Mouse (Mus musculus) layer of hippocampus, adult 9-10 months (tissue): ENCODE measurements at regions not wholly inside any gene's neighbourhood (a gene's known extent, or its start where the extent isn't known, plus 50 kb on each side); places are given as distances from the start of the nearest gene placed in this dataset.

ENCODE experiments used
- DNase-seq: peaks from one replicate; pipeline ENCODE4 v3.0.0; 2022; ENCODE audit warnings: low spot score

DNA sequence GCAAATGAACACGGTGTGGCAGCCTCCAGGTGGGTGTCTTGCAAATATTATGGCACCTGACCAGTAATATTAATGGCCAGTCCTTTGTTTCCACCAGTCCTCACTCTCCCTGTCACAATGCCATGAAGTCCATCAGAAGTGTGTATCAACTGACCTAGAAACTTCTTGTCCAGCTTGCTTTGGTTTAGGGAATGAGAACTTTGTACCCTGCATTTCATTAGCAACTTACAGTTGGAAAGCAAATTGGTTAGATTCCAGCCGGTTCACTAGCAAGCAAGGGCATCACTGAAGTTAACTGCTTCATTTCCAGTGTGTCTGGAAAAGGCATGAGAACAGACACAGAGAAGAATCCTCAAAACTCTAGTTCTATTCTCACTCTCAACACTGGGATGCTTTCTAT lies 178.1 kb upstream of the Lyplal1 start:
- no peak for DNase-seq

- DNase-seq, result no peak
Observed at GRCm38 (mm10) chr1:186294635-186295034, 177.5 kb upstream of the Lyplal1 start.

DNA sequence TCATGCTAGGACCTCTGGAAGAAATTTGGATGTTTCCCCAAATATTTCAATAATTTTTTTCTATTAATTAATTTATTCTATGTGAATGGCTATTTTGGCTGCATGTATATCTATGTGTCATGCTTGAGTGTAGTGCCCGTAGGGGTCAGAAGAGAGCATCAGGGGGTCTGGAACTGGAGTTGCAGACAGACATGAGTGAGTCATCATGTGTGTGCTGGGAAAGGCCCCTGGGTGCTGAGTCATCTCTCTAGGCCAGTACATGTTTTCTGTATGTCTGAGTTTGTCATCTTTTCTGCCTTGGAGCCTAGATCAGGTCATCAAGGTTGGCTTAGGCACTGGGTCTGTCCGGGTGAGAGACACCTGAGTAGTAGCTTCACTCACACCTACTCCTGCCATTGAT lies 172.0 kb upstream of the Lyplal1 start:
- no peak for DNase-seq

- DNase-seq, result no peak
Observed at GRCm38 (mm10) chr1:186287831-186288230, 170.7 kb upstream of the Lyplal1 start.

GRCm38 (mm10) chr1:186286401-186286800 lies 169.3 kb upstream of the Lyplal1 start:
- DNase-seq, result no peak

DNA sequence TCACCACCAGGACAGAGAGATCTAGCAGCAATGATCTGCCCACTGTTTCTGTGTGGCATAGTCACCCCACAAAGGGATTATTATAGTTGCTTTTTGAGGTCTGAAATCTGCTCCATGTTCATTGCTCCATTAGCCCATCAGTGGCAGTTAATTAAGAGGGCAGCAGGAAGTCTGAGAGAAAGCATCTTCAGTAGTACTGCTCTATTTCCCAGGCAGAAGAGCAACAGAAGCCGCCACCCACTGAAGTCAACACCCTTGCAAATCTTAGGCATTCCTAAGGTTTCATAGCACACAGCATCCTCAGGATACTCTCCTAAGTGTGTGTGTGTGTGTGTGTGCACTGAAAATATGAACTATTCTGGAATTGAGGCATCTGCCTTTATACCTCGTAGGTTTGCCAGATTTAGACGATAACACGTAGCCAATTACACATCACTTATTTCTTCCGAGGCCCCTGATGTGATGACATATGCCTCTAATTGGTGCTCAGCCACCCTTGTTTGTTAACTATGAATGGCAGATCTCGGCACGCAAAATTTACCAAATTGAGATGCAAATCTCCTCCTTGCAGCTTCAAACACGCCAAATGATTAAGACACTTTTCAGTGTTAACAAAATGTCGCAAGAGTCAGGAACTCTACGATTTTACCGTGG lies 161.0 kb upstream of the Lyplal1 start:
- no peak for DNase-seq

GRCm38 (mm10) chr1:186271436-186271835 lies 154.3 kb upstream of the Lyplal1 start:
- no peak for DNase-seq

- no peak for DNase-seq
Observed at GRCm38 (mm10) chr1:186267317-186267716, 150.2 kb upstream of the Lyplal1 start.

DNA sequence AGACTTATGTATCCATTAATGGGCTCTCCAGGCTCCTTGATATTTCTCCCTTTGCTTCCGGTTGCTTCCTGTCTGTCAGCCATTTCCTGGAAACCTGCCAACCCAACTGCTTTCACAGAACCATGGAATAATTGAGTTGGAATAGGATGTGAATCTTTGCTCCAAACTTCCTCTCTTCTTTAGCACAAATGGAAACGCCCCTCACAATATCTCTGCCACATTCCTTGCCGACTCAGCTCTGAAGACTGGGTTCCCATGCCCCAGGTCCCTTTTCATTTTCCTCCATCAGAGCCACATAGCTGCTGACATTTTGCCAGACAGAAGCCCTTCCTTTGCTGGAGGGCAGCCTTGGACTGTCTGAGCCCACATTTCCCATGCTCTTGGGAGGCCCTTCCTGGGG lies 147.5 kb upstream of the Lyplal1 start:
- DNase-seq, result no peak

DNA sequence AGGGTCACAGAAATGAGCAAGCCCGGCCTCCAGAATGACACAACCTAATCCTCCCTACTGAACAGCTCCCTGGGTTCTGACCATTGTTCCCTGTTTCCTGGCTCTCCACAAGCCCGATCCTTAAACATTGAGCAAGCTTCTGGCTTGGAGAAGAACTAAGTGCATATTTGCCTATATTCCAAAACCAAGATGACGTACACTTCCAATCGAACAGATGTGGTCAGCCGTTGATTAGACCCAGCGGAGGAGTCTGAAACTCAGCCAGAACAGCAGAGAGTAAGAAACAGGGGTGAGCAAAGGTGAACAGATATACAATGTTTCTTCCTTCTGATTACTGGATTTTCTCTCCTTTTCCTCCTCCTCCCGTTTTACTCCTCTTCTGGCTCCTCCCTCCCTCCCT lies 146.8 kb upstream of the Lyplal1 start:
- no peak for DNase-seq

- no peak for DNase-seq
Observed at GRCm38 (mm10) chr1:186263196-186263595, 146.1 kb upstream of the Lyplal1 start.

- DNase-seq, result no peak
Observed at GRCm38 (mm10) chr1:186262040-186262439, 144.9 kb upstream of the Lyplal1 start.

GRCm38 (mm10) chr1:186261326-186261833 lies 144.3 kb upstream of the Lyplal1 start:
- DNase-seq, result no peak

- no peak for DNase-seq
Observed at GRCm38 (mm10) chr1:186257611-186258010, 140.5 kb upstream of the Lyplal1 start.

DNA sequence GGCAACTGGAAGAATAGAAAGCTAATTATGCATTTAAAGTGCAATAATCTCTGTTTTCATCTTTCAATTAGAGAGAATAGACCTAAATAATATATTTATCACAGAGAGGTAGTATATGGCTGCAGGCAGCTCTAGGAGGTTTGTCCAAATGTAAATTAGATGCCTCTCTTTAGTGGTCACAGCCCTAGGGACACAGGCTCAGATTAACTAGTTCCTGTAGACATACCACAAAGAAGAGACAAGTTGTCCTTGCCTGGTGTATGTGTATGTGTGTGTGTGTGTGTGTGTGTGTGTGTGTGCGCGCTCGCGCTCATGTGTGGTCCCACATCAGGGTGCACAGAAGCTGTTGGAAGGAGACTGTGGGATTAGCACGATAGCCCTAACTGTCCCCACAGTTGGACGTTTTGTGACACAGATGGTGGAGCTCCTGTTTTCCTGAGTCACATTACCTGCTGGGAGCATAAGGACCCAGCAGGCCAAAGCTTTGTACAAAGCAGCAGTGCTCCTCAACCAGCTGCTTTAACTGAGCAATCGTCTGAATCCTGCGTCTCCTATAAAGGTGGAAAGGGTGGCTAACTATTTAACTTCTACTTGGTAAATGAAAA lies 138.5 kb upstream of the Lyplal1 start:
- DNase-seq, result no peak

GRCm38 (mm10) chr1:186254500-186254899 lies 137.4 kb upstream of the Lyplal1 start:
- DNase-seq, result no peak

- DNase-seq, result no peak
Observed at GRCm38 (mm10) chr1:186252551-186252950, 135.4 kb upstream of the Lyplal1 start.

- DNase-seq, result no peak
Observed at GRCm38 (mm10) chr1:186250316-186250715, 133.2 kb upstream of the Lyplal1 start.

DNA sequence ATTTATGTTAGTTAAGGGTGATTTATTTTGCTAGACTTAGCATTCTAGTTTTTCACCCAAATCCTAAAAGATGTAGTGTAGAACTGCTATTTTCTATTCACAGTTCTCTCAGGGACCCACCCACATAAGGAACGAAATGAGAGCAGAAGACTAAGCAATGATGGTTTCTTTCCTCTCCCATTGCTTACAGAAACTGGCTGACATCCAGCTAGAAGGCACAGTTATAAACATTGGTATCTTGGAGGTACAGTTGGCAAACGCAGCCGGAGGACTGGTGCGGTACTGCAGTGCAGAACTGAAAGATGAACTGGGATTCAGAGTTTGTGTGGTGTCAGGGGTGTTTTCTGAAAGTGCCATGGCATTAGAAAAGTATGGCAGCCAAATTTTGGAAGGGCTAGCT lies 132.1 kb upstream of the Lyplal1 start:
- no peak for DNase-seq

DNA sequence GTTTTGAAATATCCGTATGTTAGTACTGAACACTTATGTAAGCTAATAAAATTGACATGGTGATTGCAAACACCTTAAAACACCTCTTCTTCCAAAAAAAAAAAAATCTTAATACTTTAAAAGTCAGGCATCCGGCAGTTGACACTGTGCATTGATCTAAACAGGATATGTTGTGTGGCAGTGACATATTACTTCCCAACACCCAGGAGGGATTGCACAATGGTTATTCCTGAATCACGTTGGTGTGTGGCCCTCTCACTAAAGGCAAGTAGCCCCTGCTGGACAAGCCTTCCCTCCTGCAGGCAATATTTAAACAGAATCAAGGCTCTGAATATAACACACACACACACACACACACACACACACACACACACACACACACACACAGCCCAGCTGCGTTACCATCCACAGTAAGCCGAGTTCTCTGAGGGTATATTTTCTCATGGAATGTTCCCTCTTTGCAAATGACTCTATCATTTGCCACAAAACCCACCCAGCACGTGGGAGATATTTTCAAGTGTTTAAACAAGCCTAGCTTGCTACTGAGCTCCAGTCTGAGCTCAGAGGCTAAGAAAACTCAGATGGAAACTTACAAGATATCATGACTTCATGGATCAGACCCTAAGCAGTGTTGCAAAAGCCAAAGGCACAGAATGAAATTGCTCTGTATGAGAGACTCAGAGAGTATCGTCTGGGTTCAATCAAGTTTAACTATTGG lies 128.8 kb upstream of the Lyplal1 start:
- no peak for DNase-seq

GRCm38 (mm10) chr1:186241112-186241511 lies 124.0 kb upstream of the Lyplal1 start:
- DNase-seq, result no peak

DNA sequence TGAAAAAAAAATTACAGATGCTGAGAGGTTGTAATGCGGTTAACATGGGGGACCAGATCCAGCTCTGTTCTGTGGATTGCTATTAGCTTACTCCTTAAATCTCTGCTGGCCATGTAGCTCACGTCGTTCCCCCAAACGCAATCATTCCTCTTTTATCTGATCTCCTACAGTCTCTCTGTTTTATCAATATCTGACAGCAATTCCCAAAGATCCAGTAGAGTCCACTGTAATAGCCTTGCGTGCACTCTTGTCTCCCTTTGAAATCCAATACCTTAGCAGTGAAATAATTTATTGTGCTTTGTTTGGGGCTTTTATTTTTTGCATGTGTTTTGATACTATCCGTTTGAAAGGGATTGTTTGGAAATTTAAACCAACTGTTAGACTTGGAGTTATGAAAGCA lies 120.4 kb upstream of the Lyplal1 start:
- DNase-seq, result no peak
